Mouse (Mus musculus) heart, postnatal 36 days (tissue): Measurements from ENCODE around the gene Lypd6b. TPM values are rescaled to one million over a fixed set of nuclear protein-coding genes. Genes with fewer than 3 reads are reported as not detected.

Experiments
- DNase-seq, 2 experiments: peaks; one replicate each; pipeline ENCODE4 v3.0.0; 2021 to 2022
- intact Hi-C: fragments of 180-260 bp; cut with DNase I; formaldehyde crosslinking; loops from one replicate; pipeline ENCODE4 v1.15.1; 2025
- total RNA-seq, 2 experiments: library from RNA; stranded (reverse); gene quantifications; 2 replicates each; pipeline ENCODE4 v1.2.3; 2021

The Lypd6b gene
- total RNA-seq, 2 experiments from 2014 or later: not detected

GRCm38 (mm10) chr2:49768916-49769315, 18.6 kb upstream of the Lypd6b start:
- intact Hi-C loops: no loop called here
- no peak for DNase-seq

- no peak for DNase-seq
- intact Hi-C loops: no loop called here
These were observed 17.0 kb upstream of the Lypd6b start for GRCm38 (mm10) chr2:49770440-49770839.

- no peak for DNase-seq
- intact Hi-C loops: no loop called here
These were observed 16.3 kb upstream of the Lypd6b start for GRCm38 (mm10) chr2:49771172-49771571.

GRCm38 (mm10) chr2:49773194-49773931, 14.1 kb upstream of the Lypd6b start:
- DNase-seq: no peak
- intact Hi-C loops: no loop called here

- intact Hi-C loops: no loop called here
- DNase-seq: no peak
These were observed 13.3 kb upstream of the Lypd6b start for GRCm38 (mm10) chr2:49774180-49774579.

GRCm38 (mm10) chr2:49775187-49775586, 12.3 kb upstream of the Lypd6b start:
- DNase-seq: no peak
- intact Hi-C loops: no loop called here

- DNase-seq: no peak
- intact Hi-C loops: no loop called here
These were observed 11.8 kb upstream of the Lypd6b start for GRCm38 (mm10) chr2:49775735-49776134.

- DNase-seq: no peak
These were observed 11.1 kb upstream of the Lypd6b start for GRCm38 (mm10) chr2:49776407-49776806.

GRCm38 (mm10) chr2:49788051-49788418, 547 bp downstream of the Lypd6b start:
- intact Hi-C loops: no loop called here
- DNase-seq: no peak

More at GRCm38 (mm10) chr2:49776407-49776806, 11.1 kb upstream of the Lypd6b start:
- intact Hi-C loops: no loop called here

GRCm38 (mm10) chr2:49788643-49789042, 1.2 kb downstream of the Lypd6b start:
- intact Hi-C loops: no loop called here
- no peak for DNase-seq

GRCm38 (mm10) chr2:49789078-49789477, 1.6 kb downstream of the Lypd6b start:
- intact Hi-C loops: no loop called here
- no peak for DNase-seq

- no peak for DNase-seq
- intact Hi-C loops: no loop called here
These were observed 2.0 kb downstream of the Lypd6b start for GRCm38 (mm10) chr2:49789504-49789903.

- peak; percentile 11 to 23 for DNase-seq
- intact Hi-C loops: no loop called here
These were observed 10.1 kb downstream of the Lypd6b start for GRCm38 (mm10) chr2:49797444-49798143.

- intact Hi-C loops: no loop called here
These were observed 17.0 kb downstream of the Lypd6b start for GRCm38 (mm10) chr2:49804448-49804847.

GRCm38 (mm10) chr2:49805736-49806371, 18.4 kb downstream of the Lypd6b start:
- intact Hi-C loops: no loop called here
- DNase-seq: no peak

More at GRCm38 (mm10) chr2:49804448-49804847, 17.0 kb downstream of the Lypd6b start:
- DNase-seq: no peak

- intact Hi-C loops: no loop called here
- no peak for DNase-seq
These were observed 22.0 kb downstream of the Lypd6b start for GRCm38 (mm10) chr2:49809496-49809895.

GRCm38 (mm10) chr2:49811420-49811819, 23.9 kb downstream of the Lypd6b start:
- intact Hi-C loops: no loop called here
- DNase-seq: no peak

GRCm38 (mm10) chr2:49811871-49812363, 24.4 kb downstream of the Lypd6b start:
- intact Hi-C loops: no loop called here
- peak in 1 of 2 experiments; percentile 7 for DNase-seq

- DNase-seq: no peak
- intact Hi-C loops: no loop called here
These were observed 25.7 kb downstream of the Lypd6b start for GRCm38 (mm10) chr2:49813151-49813550.

- DNase-seq: no peak
- intact Hi-C loops: no loop called here
These were observed 26.5 kb downstream of the Lypd6b start for GRCm38 (mm10) chr2:49814011-49814410.

GRCm38 (mm10) chr2:49815696-49816320, 28.3 kb downstream of the Lypd6b start:
- no peak for DNase-seq

More at GRCm38 (mm10) chr2:49815696-49816320, 28.3 kb downstream of the Lypd6b start:
- intact Hi-C loops: no loop called here
